Mouse (Mus musculus) hindbrain, embryonic 11.5 days (tissue): Measurements from ENCODE around the gene Grin2c. TPM values are rescaled to one million over a fixed set of nuclear protein-coding genes. Genes with fewer than 3 reads are reported as not detected.

Source experiments
- ATAC-seq: fragments of 200-750 bp; cut with Nextera tagmentation; 2 replicates; pipeline ENCODE4 v1.8.0; 2017; ENCODE audit warnings: mild to moderate bottlenecking, moderate TSS enrichment, moderate library complexity; ENCODE audit not compliant: low FRiP score
- DNase-seq: peaks from one replicate; pipeline ENCODE4 v3.0.0-alpha.2; 2015; ENCODE audit warnings: low spot score
- H3K27ac ChIP-seq: fragments of 300-500 bp; sonication (generic); 2 replicates; pipeline ENCODE4 v1.5.1; 2014; ENCODE audit warnings: mild to moderate bottlenecking, low read depth, low read length
- H3K27me3 ChIP-seq: fragments of 300-500 bp; sonication (generic); 2 replicates; pipeline ENCODE4 v1.6.1; 2014; ENCODE audit warnings: mild to moderate bottlenecking, low read length, moderate library complexity, mixed read lengths; ENCODE audit not compliant: control insufficient read depth, insufficient read depth
- H3K36me3 ChIP-seq: fragments of 300-500 bp; sonication (generic); 2 replicates; pipeline ENCODE4 v1.6.1; 2014; ENCODE audit warnings: mild to moderate bottlenecking, low read length, moderate library complexity, mixed read lengths; ENCODE audit not compliant: control insufficient read depth, insufficient read depth
- H3K4me1 ChIP-seq: fragments of 300-500 bp; sonication (generic); replicated peaks from 2 replicates; pipeline ENCODE4 v1.6.1; 2014; ENCODE audit warnings: low read length, mixed read lengths; ENCODE audit not compliant: control insufficient read depth, insufficient read depth
- H3K4me2 ChIP-seq: fragments of 300-500 bp; sonication (generic); replicated peaks from 2 replicates; pipeline ENCODE4 v1.6.1; 2014; ENCODE audit warnings: mild to moderate bottlenecking, low read depth, low read length
- H3K4me3 ChIP-seq: fragments of 300-500 bp; sonication (generic); 2 replicates; pipeline ENCODE4 v1.5.1; 2014; ENCODE audit warnings: low read depth, low read length
- H3K9ac ChIP-seq: fragments of 300-500 bp; sonication (generic); 2 replicates; pipeline ENCODE4 v1.6.1; 2014; ENCODE audit warnings: low read depth, low read length
- H3K9me3 ChIP-seq: fragments of 300-500 bp; sonication (generic); 2 replicates; pipeline ENCODE4 v1.6.1; 2016; ENCODE audit warnings: low read length; ENCODE audit not compliant: control insufficient read depth
- WGBS: fragments of 180-500 bp; shearing (Covaris S2); extraction: QIAGEN DNeasy Blood & Tissue Kit; methylation state at CpG from one replicate; pipeline ENCODE4 v1.1.7; 2014; 5-methylcytosine and 5-hydroxymethylcytosine counted together
- polyA plus RNA-seq: library from polyadenylated mRNA; unstranded; fragments of >200 nt; fragmentation: Nextera tagmentation; extraction: Ambion mirVana; gene quantifications from 2 replicates; pipeline ENCODE4 v1.2.1, GENCODE M21; 2014

The Grin2c gene
- polyA plus RNA-seq, 1 experiment from 2014 or later: 0.43 TPM

DNA sequence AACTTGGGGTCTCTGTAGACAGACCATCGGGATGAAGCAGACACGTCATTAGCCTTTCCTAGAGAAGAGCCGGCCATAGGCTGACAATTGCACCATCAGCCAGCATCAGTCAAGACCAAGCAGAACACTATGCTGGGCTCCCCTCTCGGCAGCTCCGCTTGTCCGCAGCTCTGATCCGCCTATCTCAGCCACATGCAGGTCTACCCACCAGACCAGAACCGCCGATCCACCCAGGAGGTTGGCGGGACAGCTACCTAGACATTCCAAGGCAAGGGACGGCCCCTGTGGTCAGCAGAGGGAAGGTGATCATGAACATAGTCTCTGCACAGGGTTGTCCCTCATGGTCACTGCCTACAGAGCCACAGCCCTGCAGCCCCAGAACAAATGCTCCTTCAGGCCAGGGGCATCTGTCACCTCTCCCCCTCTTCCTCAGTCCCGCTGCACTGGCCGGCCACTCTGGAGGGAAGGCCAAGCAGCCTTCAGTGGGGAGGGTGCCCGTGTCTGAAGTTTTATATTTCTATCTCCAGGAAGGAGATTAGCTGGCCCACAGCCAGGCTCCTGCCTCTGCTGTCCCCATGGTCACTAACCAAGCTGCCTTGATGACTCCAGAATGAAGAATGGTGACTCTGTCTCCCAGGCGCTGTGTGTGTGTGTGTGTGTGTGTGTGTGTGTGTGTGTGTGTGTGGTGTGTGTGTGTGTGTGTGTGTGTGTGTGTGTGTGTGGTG, 32.6 kb downstream of the Grin2c start:
- ATAC-seq: peak; percentile 3; the same call in 1 of the 2 replicates
- no peaks in the 10 kb centered on the region for H3K36me3 ChIP-seq
- no peak overlapping the region for H3K4me3 ChIP-seq
- no peaks in the 10 kb centered on the region for H3K27me3 ChIP-seq
- no peak for DNase-seq
- peaks cover 27% of the 10 kb centered on the region for H3K4me1 ChIP-seq
- no peaks in the 10 kb centered on the region for H3K9me3 ChIP-seq
- no peak overlapping the region for H3K9ac ChIP-seq
- H3K27ac ChIP-seq: peak overlapping the region; percentile 12; the same call in 1 of the 2 replicates
- H3K4me2 ChIP-seq: peak overlapping the region; percentile 11; the same call in 1 of the 2 replicates
- WGBS: 71% methylated on average over 15 of the region's 15 CpGs

DNA sequence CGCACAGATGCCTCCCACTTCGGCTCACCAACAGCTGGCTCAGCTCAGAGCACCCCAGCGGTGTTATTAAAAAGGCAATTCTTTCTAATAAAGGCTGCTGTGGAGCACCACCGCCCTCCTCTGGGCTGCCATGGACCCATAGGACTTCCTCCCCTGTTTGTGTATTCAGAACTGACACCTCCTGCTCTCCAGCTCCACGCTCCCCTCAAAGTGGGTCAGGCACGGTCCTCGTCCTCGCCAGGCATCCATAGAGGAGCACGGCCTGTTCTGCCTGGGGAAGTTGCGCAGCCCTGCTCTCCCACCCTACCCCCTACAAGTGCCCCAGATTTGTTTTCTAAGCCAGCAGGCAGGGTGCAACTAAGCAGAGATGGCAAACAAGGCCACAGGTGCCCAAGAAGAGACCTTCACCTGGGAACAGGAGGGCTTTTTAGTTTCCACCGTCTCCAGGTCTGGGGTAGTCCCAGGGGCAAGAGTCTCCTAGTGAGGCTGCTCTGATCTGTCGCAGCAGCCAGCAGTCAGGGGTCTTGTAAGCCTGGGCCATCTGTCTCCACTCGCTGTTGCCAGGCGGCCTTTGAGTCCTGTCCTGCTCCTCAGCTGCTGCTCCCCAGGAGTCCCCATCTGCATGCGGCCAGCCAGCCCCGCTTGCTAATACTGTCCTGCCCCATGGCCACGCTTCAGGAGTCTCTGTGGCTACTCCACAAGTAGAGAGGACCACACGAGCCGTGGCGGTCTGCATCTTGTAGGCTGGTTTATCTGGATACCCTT, 33.3 kb downstream of the Grin2c start:
- no peak overlapping the region for H3K4me3 ChIP-seq
- DNase-seq (peak; percentile 57), ATAC-seq (peak; percentile 61)
- H3K27ac ChIP-seq: peak overlapping the region; percentile 12
- WGBS: 35% methylated on average over 20 of the region's 20 CpGs
- no peaks in the 10 kb centered on the region for H3K36me3 ChIP-seq
- H3K4me1 ChIP-seq: peaks cover 27% of the 10 kb centered on the region
- no peaks in the 10 kb centered on the region for H3K27me3 ChIP-seq
- no peaks in the 10 kb centered on the region for H3K9me3 ChIP-seq
- H3K9ac ChIP-seq: no peak overlapping the region
- no peak overlapping the region for H3K4me2 ChIP-seq

DNA sequence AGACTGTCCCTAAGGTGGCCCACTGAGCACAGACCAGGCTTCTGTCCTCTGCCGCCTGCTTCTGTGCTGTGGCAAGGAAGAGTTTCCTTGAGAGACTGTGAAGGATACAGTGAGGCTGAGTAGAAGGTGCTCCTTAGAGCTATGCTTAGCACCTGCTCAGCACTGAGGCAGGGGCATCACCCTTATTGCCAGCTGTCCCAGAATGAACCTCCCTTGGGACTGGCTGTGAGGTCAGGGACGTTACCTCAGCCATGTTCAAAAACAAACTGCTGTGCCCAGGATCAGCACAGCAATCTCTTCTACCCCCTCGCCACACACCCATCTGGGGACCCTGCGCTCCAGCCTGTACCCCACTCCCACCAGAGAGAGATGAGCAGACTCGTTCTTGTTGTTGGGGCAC, 34.2 kb downstream of the Grin2c start:
- Histone ChIP-seq H3K27ac (no peak overlapping the region), H3K9me3 (no peaks in the 10 kb centered on the region), H3K36me3 (no peaks in the 10 kb centered on the region), H3K4me1 (peaks cover 30% of the 10 kb centered on the region), H3K4me3 (no peak overlapping the region), H3K27me3 (no peaks in the 10 kb centered on the region), H3K4me2 (no peak overlapping the region), H3K9ac (no peak overlapping the region)
- DNase-seq (no peak), ATAC-seq (no peak)
- WGBS: 80% methylated on average over 5 of the region's 5 CpGs

DNA sequence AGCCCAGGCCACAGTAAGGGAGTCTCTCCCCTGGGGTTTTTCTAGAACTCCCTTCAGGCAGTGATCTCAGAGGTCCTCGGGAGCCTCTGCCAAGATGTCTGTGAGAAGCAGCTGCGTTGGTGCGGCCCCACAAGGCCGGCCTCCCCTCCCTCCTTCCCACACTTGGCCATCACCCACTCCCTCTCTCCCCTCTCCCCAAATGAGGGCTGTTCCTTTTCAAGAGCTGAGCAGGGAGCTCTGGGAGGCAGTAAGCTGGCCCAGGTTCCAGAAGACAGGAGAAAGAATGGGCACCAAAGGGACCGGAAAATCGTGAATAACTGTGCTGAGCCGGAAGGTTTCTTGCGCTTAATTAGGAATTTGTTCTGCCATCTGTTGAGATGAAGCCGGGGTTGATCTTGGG, 35.1 kb downstream of the Grin2c start:
- no peaks in the 10 kb centered on the region for H3K36me3 ChIP-seq
- DNase-seq: no peak
- WGBS: 36% methylated on average over 9 of the region's 9 CpGs
- no peak for ATAC-seq
- H3K27ac ChIP-seq: no peak overlapping the region
- no peak overlapping the region for H3K4me3 ChIP-seq
- H3K9ac ChIP-seq: no peak overlapping the region; the same call in 1 of the 2 replicates
- H3K27me3 ChIP-seq: no peaks in the 10 kb centered on the region
- no peak overlapping the region for H3K4me2 ChIP-seq
- H3K9me3 ChIP-seq: no peaks in the 10 kb centered on the region
- peaks cover 38% of the 10 kb centered on the region for H3K4me1 ChIP-seq

DNA sequence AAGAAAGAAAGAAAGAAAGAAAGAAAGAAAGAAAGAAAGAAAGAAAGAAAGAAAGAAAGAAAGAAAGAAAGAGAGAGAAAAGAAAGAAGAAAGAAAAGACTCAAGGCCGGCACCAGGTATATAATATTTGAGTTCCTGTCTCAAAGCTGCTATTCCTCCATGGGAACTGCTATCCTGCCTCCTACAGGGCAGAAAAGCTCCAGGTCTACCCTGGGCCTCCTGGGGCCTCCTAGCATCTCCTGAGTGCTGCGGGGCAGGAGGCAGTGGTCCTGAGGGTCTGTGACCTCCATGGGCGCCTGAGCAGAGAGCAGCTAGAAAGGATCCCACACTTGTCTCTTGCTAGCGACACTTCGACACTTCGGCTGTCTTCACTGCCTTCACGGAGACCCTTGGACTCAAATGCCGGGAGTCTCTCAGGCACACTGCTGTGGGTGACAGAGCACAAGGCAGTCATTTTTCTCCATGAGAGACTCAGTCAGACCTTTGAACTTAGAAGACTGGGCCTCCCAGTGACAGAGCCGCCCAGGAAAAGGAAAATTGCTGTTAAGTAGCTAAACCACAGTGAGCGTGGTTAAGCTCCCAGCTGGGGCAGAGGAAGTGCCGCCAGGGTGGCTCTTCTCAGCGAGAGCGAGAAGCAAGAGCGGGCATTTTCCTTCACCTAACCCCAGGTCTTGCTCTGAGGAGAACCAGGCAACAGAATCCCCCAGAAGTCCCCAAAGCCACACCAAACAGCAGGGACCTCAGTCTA, 35.7 kb downstream of the Grin2c start:
- H3K4me2 ChIP-seq: no peak overlapping the region
- H3K4me1 ChIP-seq: peaks cover 40% of the 10 kb centered on the region
- 53% methylated on average over 14 of the region's 14 CpGs for WGBS
- no peak overlapping the region; the same call in 1 of the 2 replicates for H3K9ac ChIP-seq
- no peak overlapping the region for H3K27ac ChIP-seq
- H3K27me3 ChIP-seq: no peaks in the 10 kb centered on the region
- H3K4me3 ChIP-seq: no peak overlapping the region
- no peaks in the 10 kb centered on the region for H3K36me3 ChIP-seq
- DNase-seq (no peak), ATAC-seq (no peak)
- no peaks in the 10 kb centered on the region for H3K9me3 ChIP-seq

DNA sequence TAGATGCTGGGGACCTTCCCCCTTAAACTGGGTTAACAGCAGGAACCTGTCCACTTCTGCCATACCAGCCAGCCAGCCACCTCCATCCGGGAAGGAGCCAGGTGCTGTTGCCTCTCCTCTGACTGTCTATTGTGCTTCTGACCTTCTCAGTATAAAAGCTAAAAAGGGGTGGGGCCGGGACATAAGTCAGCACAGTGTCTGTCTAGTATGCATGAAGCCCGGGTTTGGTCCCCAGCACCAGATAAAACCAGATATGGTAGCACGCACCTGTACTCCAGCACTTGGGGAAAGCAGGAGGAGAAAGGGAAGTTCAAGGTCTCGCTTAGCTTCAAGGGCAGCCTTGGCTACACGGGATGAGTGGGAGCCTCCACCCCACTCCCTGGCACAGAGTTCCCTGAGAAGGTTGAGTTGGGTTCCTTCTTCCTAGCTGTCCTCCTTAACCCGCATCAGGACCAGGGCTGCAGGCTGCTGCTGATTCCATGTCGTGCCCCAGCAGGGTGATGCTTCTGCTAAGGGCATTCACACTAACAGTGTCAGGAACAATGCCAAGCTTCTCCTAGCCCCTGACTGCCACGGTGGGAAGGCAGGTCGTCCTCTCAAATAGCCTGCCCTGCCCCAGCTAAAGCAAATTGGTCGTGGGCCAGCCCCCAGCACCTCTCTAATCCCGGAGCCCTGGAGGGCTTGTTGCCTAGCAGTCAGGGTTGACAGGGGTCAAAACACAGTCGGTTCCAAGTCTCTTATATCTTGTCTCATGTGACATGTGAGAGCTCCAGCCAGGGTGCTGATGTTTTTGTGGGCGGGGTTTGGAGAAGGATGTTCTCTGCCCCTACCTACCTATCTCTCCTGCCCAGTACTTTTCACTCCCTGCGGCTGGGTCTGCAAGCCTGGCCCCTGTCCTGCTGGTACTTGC, 37.8 kb downstream of the Grin2c start:
- ATAC-seq: no peak
- Histone ChIP-seq H3K27me3 (no peaks in the 10 kb centered on the region), H3K4me2 (no peak overlapping the region), H3K9me3 (no peaks in the 10 kb centered on the region), H3K9ac (no peak overlapping the region), H3K4me3 (no peak overlapping the region), H3K27ac (no peak overlapping the region), H3K4me1 (peaks cover 36% of the 10 kb centered on the region), H3K36me3 (no peaks in the 10 kb centered on the region)
- DNase-seq: no peak
- 54% methylated on average over 15 of the region's 15 CpGs for WGBS

DNA sequence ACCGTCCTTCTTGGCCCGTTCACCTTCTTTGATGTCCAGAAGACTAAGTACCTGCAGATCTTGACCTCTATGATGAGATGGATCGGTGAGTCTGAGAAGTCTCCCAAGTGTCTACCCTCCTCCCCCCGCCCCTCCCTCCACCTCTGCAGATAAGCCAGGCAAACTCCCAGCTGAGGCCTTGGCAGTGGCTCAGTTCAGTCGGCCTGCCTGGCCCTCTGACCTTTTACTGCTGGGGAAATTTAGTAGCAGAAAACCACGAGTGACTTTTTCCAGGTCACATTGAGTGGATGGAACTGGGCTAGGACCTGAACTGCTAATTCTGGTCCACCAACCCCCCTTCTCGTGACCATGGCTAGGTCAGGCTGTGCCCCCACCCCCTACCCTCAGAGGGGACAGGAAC, 38.6 kb downstream of the Grin2c start:
- H3K36me3 ChIP-seq: no peaks in the 10 kb centered on the region
- no peaks in the 10 kb centered on the region for H3K27me3 ChIP-seq
- H3K4me3 ChIP-seq: no peak overlapping the region
- DNase-seq (no peak), ATAC-seq (no peak)
- peaks cover 29% of the 10 kb centered on the region for H3K4me1 ChIP-seq
- no peak overlapping the region for H3K9ac ChIP-seq
- H3K4me2 ChIP-seq: no peak overlapping the region
- H3K9me3 ChIP-seq: no peaks in the 10 kb centered on the region
- H3K27ac ChIP-seq: no peak overlapping the region
- WGBS: 72% methylated on average over 7 of the region's 7 CpGs

DNA sequence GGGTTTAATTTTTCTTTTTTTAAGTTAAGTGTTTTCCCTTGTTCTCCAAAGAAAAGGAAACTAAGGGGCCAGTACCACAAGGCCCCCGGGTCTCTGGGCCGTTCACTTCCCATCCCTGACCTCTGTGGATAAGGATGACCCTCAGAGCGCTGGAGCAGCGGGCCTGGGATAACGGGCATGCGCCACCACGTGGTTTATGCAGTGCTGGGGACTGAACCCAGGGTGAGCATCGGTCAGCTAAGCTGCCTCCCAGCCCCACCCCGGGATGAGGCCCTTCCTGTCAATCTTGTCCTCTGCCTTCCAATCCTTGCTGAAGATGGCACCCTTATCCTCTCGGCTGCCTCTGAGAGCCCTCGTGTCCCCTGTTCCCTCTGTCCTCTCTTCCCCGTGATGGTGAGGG, 39.4 kb downstream of the Grin2c start:
- no peak overlapping the region for H3K4me2 ChIP-seq
- H3K4me3 ChIP-seq: no peak overlapping the region
- H3K27me3 ChIP-seq: no peaks in the 10 kb centered on the region
- ATAC-seq (no peak), DNase-seq (no peak)
- 26% methylated on average over 10 of the region's 12 CpGs for WGBS
- no peak overlapping the region for H3K27ac ChIP-seq
- no peaks in the 10 kb centered on the region for H3K36me3 ChIP-seq
- no peak overlapping the region for H3K9ac ChIP-seq
- H3K9me3 ChIP-seq: no peaks in the 10 kb centered on the region
- peaks cover 28% of the 10 kb centered on the region for H3K4me1 ChIP-seq
